Mouse (Mus musculus) neural tube, embryonic 14.5 days (tissue): ENCODE results near the gene Itga1. TPM values are rescaled to one million over a fixed set of nuclear protein-coding genes. Genes with fewer than 3 reads are reported as not detected.

Source experiments
- ATAC-seq: fragments of 200-750 bp; cut with Nextera tagmentation; 2 replicates; pipeline ENCODE4 v1.8.0; 2017; ENCODE audit warnings: low read depth, mild to moderate bottlenecking, moderate TSS enrichment, moderate library complexity
- H3K27ac ChIP-seq: fragments of 300-500 bp; sonication (generic); 2 replicates; pipeline ENCODE4 v1.5.1; 2014; ENCODE audit warnings: low read depth, mild to moderate bottlenecking, control low read depth, low read length, moderate library complexity, mixed read lengths
- H3K27me3 ChIP-seq: fragments of 300-500 bp; sonication (generic); 2 replicates; pipeline ENCODE4 v1.6.1; 2014; ENCODE audit warnings: low read length; ENCODE audit not compliant: control insufficient read depth, insufficient read depth
- H3K36me3 ChIP-seq: fragments of 300-500 bp; sonication (generic); 2 replicates; pipeline ENCODE4 v1.6.1; 2014; ENCODE audit warnings: low read length, mixed read lengths; ENCODE audit not compliant: control insufficient read depth, insufficient read depth
- H3K4me1 ChIP-seq: fragments of 300-500 bp; sonication (generic); 2 replicates; pipeline ENCODE4 v1.6.1; 2014; ENCODE audit warnings: low read length; ENCODE audit not compliant: control insufficient read depth, insufficient read depth
- H3K4me2 ChIP-seq: fragments of 300-500 bp; sonication (generic); 2 replicates; pipeline ENCODE4 v1.6.1; 2014; ENCODE audit warnings: mild to moderate bottlenecking, low read depth, low read length, control low read depth
- H3K4me3 ChIP-seq: fragments of 300-500 bp; sonication (generic); 2 replicates; pipeline ENCODE4 v1.5.1; 2014; ENCODE audit warnings: low read depth, low read length, control low read depth, mixed read lengths
- H3K9ac ChIP-seq: fragments of 300-500 bp; sonication (generic); replicated peaks from 2 replicates; pipeline ENCODE4 v1.6.1; 2014; ENCODE audit warnings: low read depth, mild to moderate bottlenecking, control low read depth, low read length, mixed read lengths
- H3K9me3 ChIP-seq: fragments of 300-500 bp; sonication (generic); 2 replicates; pipeline ENCODE4 v1.6.1; 2016; ENCODE audit warnings: low read length; ENCODE audit not compliant: control insufficient read depth
- WGBS: fragments of 180-500 bp; shearing (Covaris S2); extraction: QIAGEN DNeasy Blood & Tissue Kit; methylation state at CpG from one replicate; pipeline ENCODE4 v1.1.7; 2014; 5-methylcytosine and 5-hydroxymethylcytosine counted together
- polyA plus RNA-seq: library from polyadenylated mRNA; unstranded; fragments of >200 nt; fragmentation: Nextera tagmentation; extraction: Ambion mirVana; gene quantifications from 2 replicates; pipeline ENCODE4 v1.2.1, GENCODE M21; 2014

Gene Itga1
- polyA plus RNA-seq, 1 experiment from 2014 or later: 4.6 TPM

DNA sequence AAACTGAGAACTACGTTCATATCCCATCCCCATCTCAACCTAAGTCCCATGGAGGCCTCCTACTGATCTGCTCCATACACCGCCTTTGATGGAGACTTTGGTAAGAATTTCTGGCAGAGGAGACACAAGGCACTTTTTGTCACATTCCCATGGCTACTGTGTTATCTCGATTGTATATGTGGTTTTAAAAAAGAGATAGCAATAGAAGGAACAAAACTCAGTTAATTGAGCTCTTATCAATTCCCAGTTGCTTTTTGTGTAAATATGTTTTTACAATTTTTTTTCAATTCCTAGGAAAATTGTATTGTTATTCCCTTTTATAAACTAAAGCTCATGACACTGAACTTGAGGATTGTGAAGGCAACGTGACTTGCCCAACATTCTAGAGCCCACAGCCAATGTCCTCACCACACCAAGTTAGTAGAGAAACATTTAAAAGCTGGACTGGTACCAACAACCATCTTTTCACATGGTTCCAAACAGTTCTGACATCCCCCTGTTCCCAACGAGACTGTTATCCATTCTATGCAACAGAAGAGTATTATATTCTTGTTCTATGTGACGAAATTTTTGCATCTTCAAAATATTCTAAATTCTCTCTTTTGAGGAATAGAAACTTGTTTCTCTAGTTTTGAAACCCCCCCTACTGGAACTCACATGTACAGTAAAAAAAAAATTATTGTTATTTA lies 22.6 kb downstream of the Itga1 start:
- H3K27ac ChIP-seq: no peak overlapping the region
- no peaks in the 10 kb centered on the region for H3K9me3 ChIP-seq
- H3K4me2 ChIP-seq: no peak overlapping the region
- WGBS: 87% methylated on average over 6 of the region's 6 CpGs
- H3K4me3 ChIP-seq: no peak overlapping the region
- H3K4me1 ChIP-seq: no peaks in the 10 kb centered on the region
- no peaks in the 10 kb centered on the region for H3K27me3 ChIP-seq
- ATAC-seq: no peak
- no peak overlapping the region for H3K9ac ChIP-seq
- H3K36me3 ChIP-seq: no peaks in the 10 kb centered on the region

GRCm38 (mm10) chr13:115077346-115078134 lies 24.2 kb downstream of the Itga1 start:
- WGBS: 85% methylated on average over 9 of the region's 9 CpGs
- Histone ChIP-seq H3K4me2 (no peak overlapping the region), H3K27me3 (no peaks in the 10 kb centered on the region)

GRCm38 (mm10) chr13:115072386-115072785 lies 29.4 kb downstream of the Itga1 start:
- WGBS: 95% methylated on average over 6 of the region's 6 CpGs
- Histone ChIP-seq H3K36me3 (no peaks in the 10 kb centered on the region), H3K4me1 (no peaks in the 10 kb centered on the region), H3K9ac (no peak overlapping the region), H3K9me3 (no peaks in the 10 kb centered on the region), H3K4me3 (no peak overlapping the region), H3K4me2 (no peak overlapping the region), H3K27me3 (no peaks in the 10 kb centered on the region), H3K27ac (no peak overlapping the region)
- ATAC-seq: no peak

More at GRCm38 (mm10) chr13:115077346-115078134, 24.2 kb downstream of the Itga1 start:
- no peak overlapping the region for H3K27ac ChIP-seq
- no peaks in the 10 kb centered on the region for H3K4me1 ChIP-seq
- ATAC-seq: no peak
- H3K9ac ChIP-seq: no peak overlapping the region
- no peaks in the 10 kb centered on the region for H3K9me3 ChIP-seq
- no peak overlapping the region for H3K4me3 ChIP-seq
- no peaks in the 10 kb centered on the region for H3K36me3 ChIP-seq

DNA sequence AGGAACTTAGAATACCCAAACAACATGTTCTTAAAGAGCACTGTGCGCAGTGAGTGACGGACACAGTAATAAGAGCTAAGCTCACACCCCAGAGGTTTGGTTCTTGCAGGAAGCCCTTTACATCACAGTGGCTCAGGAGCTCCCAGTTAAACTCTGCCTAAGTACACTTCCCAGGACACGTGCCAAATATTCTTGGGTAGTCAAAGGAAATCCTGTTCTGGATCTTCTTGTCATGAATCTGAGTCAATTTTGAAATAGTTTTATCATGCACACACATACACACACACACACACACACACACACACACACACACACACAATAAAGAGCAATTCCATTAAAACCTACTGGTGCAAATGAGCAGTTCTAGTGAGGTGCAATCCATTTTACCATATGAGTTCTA lies 30.3 kb downstream of the Itga1 start:
- H3K27ac ChIP-seq: no peak overlapping the region
- no peak overlapping the region for H3K4me2 ChIP-seq
- no peak overlapping the region for H3K4me3 ChIP-seq
- H3K27me3 ChIP-seq: no peaks in the 10 kb centered on the region
- no peaks in the 10 kb centered on the region for H3K4me1 ChIP-seq
- ATAC-seq: no peak
- 93% methylated on average over 3 of the region's 3 CpGs for WGBS
- H3K9ac ChIP-seq: no peak overlapping the region
- no peaks in the 10 kb centered on the region for H3K9me3 ChIP-seq
- H3K36me3 ChIP-seq: no peaks in the 10 kb centered on the region

- no peak for ATAC-seq
- H3K9ac ChIP-seq: no peak overlapping the region
- no peaks in the 10 kb centered on the region for H3K9me3 ChIP-seq
- H3K27me3 ChIP-seq: no peaks in the 10 kb centered on the region
- no peaks in the 10 kb centered on the region for H3K36me3 ChIP-seq
- no peak overlapping the region for H3K4me3 ChIP-seq
- H3K4me1 ChIP-seq: no peaks in the 10 kb centered on the region
- H3K27ac ChIP-seq: no peak overlapping the region
- no peak overlapping the region for H3K4me2 ChIP-seq
- 92% methylated on average over 1 of the region's 1 CpGs for WGBS
Observed at GRCm38 (mm10) chr13:115067968-115068330, 33.8 kb downstream of the Itga1 start.

DNA sequence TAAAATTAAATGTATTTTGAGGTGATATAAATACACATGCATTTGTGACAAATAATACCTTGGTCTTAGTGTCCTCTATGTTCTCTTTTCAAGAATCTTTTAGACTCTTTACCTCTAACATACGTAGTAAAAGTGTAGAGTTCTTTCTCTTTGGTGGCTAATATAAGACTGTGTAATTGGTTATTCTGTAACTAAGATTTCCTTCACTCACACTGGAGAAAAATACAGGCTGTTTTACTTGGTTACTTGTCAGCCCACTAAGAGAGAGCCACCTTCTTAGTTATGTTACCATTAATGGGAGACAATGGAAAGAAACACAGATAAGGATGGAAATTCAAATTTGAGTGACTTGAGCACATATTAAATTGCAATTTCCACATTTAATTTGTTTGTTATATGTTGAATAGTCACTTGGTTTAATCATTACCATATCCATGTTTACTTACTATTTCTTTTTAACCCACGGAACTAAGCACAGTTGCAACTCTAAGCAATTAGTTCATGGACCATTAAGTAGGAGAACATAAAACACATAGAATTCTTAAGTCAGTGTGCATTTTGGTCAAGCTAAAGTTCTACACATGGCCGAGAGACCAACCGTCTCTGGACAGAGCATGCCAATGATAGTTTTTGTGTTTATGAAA lies 34.3 kb downstream of the Itga1 start:
- ATAC-seq: no peak
- 65% methylated on average over 4 of the region's 4 CpGs for WGBS
- no peak overlapping the region for H3K4me2 ChIP-seq
- no peak overlapping the region for H3K27ac ChIP-seq
- no peak overlapping the region for H3K9ac ChIP-seq
- H3K9me3 ChIP-seq: no peaks in the 10 kb centered on the region
- no peak overlapping the region for H3K4me3 ChIP-seq
- H3K27me3 ChIP-seq: no peaks in the 10 kb centered on the region
- no peaks in the 10 kb centered on the region for H3K36me3 ChIP-seq
- no peaks in the 10 kb centered on the region for H3K4me1 ChIP-seq

DNA sequence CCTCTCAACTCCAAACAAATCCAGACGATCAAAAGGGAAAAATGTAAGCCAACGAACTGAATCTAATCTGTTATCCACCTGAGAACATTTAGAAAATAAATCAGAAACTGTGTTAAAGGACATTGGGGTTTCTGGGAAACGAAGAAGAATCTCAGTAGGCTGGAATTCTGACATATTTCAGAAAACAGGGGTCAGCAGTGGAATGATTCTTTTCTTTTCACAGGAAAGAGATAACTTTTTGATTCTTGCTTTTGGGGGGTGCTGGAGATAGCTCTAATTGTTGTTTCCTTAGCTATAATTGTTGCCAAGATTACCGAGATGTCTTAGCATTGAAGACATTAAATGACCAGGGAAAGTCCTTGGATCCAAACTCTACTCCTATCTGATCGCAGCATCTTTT lies 44.2 kb downstream of the Itga1 start:
- Histone ChIP-seq H3K4me2 (no peak overlapping the region), H3K27me3 (no peaks in the 10 kb centered on the region), H3K4me3 (no peak overlapping the region), H3K9me3 (no peaks in the 10 kb centered on the region), H3K27ac (no peak overlapping the region), H3K36me3 (no peaks in the 10 kb centered on the region), H3K4me1 (no peaks in the 10 kb centered on the region), H3K9ac (no peak overlapping the region)
- 84% methylated on average over 5 of the region's 5 CpGs for WGBS
- ATAC-seq: no peak

DNA sequence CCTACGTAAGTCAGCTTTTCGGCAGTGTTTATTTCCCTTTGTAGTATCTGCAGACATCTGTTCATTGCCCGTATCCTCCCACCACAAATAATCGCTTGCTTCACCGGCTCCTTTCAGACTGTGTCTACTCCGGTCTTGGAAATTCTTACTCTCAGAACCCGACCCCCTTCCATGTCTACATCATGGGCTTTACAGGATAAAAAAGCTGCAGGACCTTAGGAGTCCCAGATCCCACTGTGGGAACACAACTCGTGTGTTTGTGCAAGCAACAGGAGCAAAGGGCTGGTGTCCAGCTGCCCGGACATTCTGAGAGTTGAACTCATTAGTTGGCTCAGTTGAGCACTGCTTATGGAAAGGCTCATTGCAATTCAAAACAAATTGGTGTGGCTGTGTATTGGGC lies 47.0 kb downstream of the Itga1 start:
- H3K9ac ChIP-seq: no peak overlapping the region
- WGBS: 18% methylated on average over 9 of the region's 9 CpGs
- H3K4me1 ChIP-seq: no peaks in the 10 kb centered on the region
- H3K27ac ChIP-seq: no peak overlapping the region
- no peaks in the 10 kb centered on the region for H3K36me3 ChIP-seq
- no peaks in the 10 kb centered on the region for H3K9me3 ChIP-seq
- no peak for ATAC-seq
- H3K4me3 ChIP-seq: no peak overlapping the region
- no peak overlapping the region for H3K4me2 ChIP-seq
- H3K27me3 ChIP-seq: no peaks in the 10 kb centered on the region

GRCm38 (mm10) chr13:115052568-115052967 lies 49.2 kb downstream of the Itga1 start:
- Histone ChIP-seq H3K36me3 (no peaks in the 10 kb centered on the region), H3K27ac (no peak overlapping the region), H3K27me3 (no peaks in the 10 kb centered on the region), H3K4me2 (no peak overlapping the region), H3K9me3 (no peaks in the 10 kb centered on the region), H3K4me3 (no peak overlapping the region), H3K4me1 (no peaks in the 10 kb centered on the region), H3K9ac (no peak overlapping the region)
- WGBS: 65% methylated on average over 7 of the region's 7 CpGs
- no peak for ATAC-seq
